Mouse (Mus musculus): ENCODE results near the gene Elf1.

DNA sequence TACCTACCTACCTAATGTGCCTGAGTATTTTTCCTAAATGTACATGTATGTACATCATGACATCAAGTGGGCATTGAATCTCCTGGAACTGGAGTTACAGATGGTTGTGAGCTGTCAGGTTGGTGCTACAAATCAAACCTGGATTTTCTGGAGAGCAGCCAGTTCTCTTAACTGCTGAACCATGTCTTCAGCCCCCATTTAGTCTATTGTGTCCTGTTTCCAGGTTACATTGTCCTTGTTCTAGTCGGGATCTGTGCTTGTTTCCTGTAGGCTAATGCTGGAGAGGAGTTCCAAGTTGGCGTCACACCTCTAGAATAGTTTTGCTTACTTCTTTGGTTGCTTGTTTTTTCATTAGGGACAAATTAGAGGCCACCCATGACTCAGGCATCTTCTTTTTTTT lies 124.9 kb downstream of the Elf1 start:
- no peak for TF ChIP-seq CTCF (IDR thresholded peaks at IDR 0.05; ENCODE audit: low read depth)
- TF ChIP-seq EP300 (IDR thresholded peaks at IDR 0.05; ENCODE audit: low read depth) = no peak

Measured in liver, embryonic 14.5 days (tissue).